Mouse (Mus musculus): ENCODE data around the gene S100a6.

The S100a6 gene

GRCm38 (mm10) chr3:90626266-90627021 is 13.8 kb downstream of the S100a6 start:
- no peak for DNase-seq (ENCODE audit: low read depth, low spot score)

GRCm38 (mm10) chr3:90627366-90627765 is 14.7 kb downstream of the S100a6 start:
- DNase-seq (ENCODE audit: low read depth, low spot score), result no peak

GRCm38 (mm10) chr3:90627807-90628206 is 15.1 kb downstream of the S100a6 start:
- no peak for DNase-seq (ENCODE audit: low read depth, low spot score)

- no peak for DNase-seq (ENCODE audit: low read depth, low spot score)
These were observed 16.6 kb downstream of the S100a6 start for GRCm38 (mm10) chr3:90629298-90629697.

GRCm38 (mm10) chr3:90631984-90632383 is 19.3 kb downstream of the S100a6 start:
- no peak for DNase-seq (ENCODE audit: low read depth, low spot score)

- DNase-seq (ENCODE audit: low read depth, low spot score), result no peak
These were observed 26.0 kb downstream of the S100a6 start for GRCm38 (mm10) chr3:90638511-90639275.

- no peak for DNase-seq (ENCODE audit: low read depth, low spot score)
These were observed 27.0 kb downstream of the S100a6 start for GRCm38 (mm10) chr3:90639511-90640154.

GRCm38 (mm10) chr3:90640981-90641380 is 28.3 kb downstream of the S100a6 start:
- DNase-seq (ENCODE audit: low read depth, low spot score), result no peak

GRCm38 (mm10) chr3:90644220-90644619 is 31.5 kb downstream of the S100a6 start:
- DNase-seq (ENCODE audit: low read depth, low spot score), result no peak

- DNase-seq (ENCODE audit: low read depth, low spot score), result no peak
These were observed 34.6 kb downstream of the S100a6 start for GRCm38 (mm10) chr3:90647291-90647690.

- no peak for DNase-seq (ENCODE audit: low read depth, low spot score)
These were observed 36.3 kb downstream of the S100a6 start for GRCm38 (mm10) chr3:90648981-90649380.

GRCm38 (mm10) chr3:90649832-90650231 is 37.1 kb downstream of the S100a6 start:
- DNase-seq (ENCODE audit: low read depth, low spot score), result no peak

- peak; percentile 45 for DNase-seq (ENCODE audit: low read depth, low spot score)
These were observed 40.3 kb downstream of the S100a6 start for GRCm38 (mm10) chr3:90652878-90653508.

- no peak for DNase-seq (ENCODE audit: low read depth, low spot score)
These were observed 41.0 kb downstream of the S100a6 start, which contains the start of gene S100a7a for GRCm38 (mm10) chr3:90653717-90654116. Gene S100a7a, plus strand, starts transcription at chr3:90654017.

GRCm38 (mm10) chr3:90657405-90657804 is 44.7 kb downstream of the S100a6 start:
- no peak for DNase-seq (ENCODE audit: low read depth, low spot score)

- DNase-seq (ENCODE audit: low read depth, low spot score), result no peak
These were observed 46.8 kb downstream of the S100a6 start for GRCm38 (mm10) chr3:90659364-90660044.

- DNase-seq (ENCODE audit: low read depth, low spot score), result no peak
These were observed 51.5 kb downstream of the S100a6 start for GRCm38 (mm10) chr3:90664219-90664618.

GRCm38 (mm10) chr3:90668846-90669245 is 56.2 kb downstream of the S100a6 start, which contains the start of gene S100a8:
Gene S100a8, plus strand, starts transcription at chr3:90668978.
- DNase-seq (ENCODE audit: low read depth, low spot score), result no peak

Measured in brain, embryonic 18.5 days (tissue).